Mouse (Mus musculus) ovary, postnatal 14 days (tissue): ENCODE measurements around the gene Cnot11.
"Not testable (repeated sequence)": the region's sequence is repeated elsewhere in the genome, so short reads cannot be mapped to it uniquely, and the experiment has no call there.

Experiments
- DNase-seq: peaks from one replicate; pipeline ENCODE4 v3.0.0; 2022; ENCODE audit warnings: low spot score

The Cnot11 gene

GRCm38 (mm10) chr1:39579139-39579538 lies 44.3 kb downstream of the Cnot11 start:
- no peak for DNase-seq

GRCm38 (mm10) chr1:39581215-39581614 lies 46.4 kb downstream of the Cnot11 start:
- DNase-seq, result no peak

- no peak for DNase-seq
Observed at GRCm38 (mm10) chr1:39583173-39583572, 48.4 kb downstream of the Cnot11 start.

- DNase-seq, result no peak
Observed at GRCm38 (mm10) chr1:39585416-39585815, 50.6 kb downstream of the Cnot11 start.

DNA sequence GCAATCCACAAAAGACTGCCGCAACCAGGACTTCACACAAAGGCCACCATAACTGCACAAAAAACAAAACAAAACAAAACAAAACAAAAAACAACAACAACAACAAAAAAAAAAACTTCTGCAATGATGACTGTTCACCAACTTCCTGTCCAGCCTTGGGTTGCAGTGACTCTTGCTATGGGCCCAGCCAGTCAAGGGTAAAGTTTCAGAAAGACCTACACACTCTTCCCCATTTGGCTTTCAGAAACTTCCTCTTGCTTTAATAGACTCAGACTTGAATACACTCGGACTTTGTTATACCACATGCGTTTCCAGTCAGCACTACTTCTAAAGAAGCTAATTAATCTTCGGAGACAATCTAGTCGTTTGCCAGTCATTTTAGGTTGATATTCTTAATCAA lies 55.4 kb downstream of the Cnot11 start:
- no peak for DNase-seq

GRCm38 (mm10) chr1:39591557-39591956 lies 56.8 kb downstream of the Cnot11 start:
- DNase-seq, result not testable (repeated sequence)

GRCm38 (mm10) chr1:39592090-39592489 lies 57.3 kb downstream of the Cnot11 start:
- no peak for DNase-seq

GRCm38 (mm10) chr1:39593836-39594235 lies 59.0 kb downstream of the Cnot11 start:
- no peak for DNase-seq
